Mouse (Mus musculus): ENCODE results near the gene Gm11596. TPM values are rescaled to one million over a fixed set of nuclear protein-coding genes. Genes with fewer than 3 reads are reported as not detected.
"Not testable (repeated sequence)": the region's sequence is repeated elsewhere in the genome, so short reads cannot be mapped to it uniquely, and the experiment has no call there.

Gene Gm11596
- polyA plus RNA-seq, 1 experiment from 2014 or later: not detected

DNA sequence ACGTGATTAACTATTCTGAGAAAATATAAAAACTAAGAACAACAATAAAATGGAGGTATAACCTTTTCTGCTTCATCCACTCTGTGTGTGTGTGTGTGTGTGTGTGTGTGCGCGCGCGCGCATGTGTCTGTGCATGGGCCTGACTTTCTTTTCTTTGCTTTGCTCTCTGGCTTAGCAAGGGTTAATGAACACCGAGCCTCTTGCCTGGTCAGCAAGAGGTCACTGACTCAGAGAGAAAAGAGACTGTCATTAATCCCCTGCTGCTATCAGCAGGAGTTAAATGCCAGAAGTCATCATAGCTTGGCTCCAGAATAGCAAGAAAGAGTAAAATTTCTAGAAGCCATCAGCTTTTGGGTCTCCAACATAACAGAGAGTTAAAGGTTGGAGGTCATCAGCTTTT is 14.9 kb downstream of the Gm11596 start:
- H3K4me3 ChIP-seq (ENCODE audit: low read length): no peak overlapping the region
- H3K27ac ChIP-seq (ENCODE audit: low read depth, low read length): no peak overlapping the region
- no peaks in the 10 kb centered on the region for H3K36me3 ChIP-seq (ENCODE audit: control insufficient read depth, insufficient read depth, low read length)
- H3K4me1 ChIP-seq (ENCODE audit: control insufficient read depth, insufficient read depth, low read depth, low read length): no peaks in the 10 kb centered on the region; the same call in 1 of the 2 replicates
- H3K27me3 ChIP-seq (replicated peaks; ENCODE audit: control insufficient read depth, insufficient read depth, low read length): no peaks in the 10 kb centered on the region
- no peak for ATAC-seq
- no peak overlapping the region for H3K4me2 ChIP-seq (ENCODE audit: low read length)
- H3K9ac ChIP-seq (ENCODE audit: low read depth, low read length): no peak overlapping the region
- 42% methylated on average over 7 of the region's 7 CpGs for WGBS
- H3K9me3 ChIP-seq (ENCODE audit: control insufficient read depth, low read length): no peaks in the 10 kb centered on the region

GRCm38 (mm10) chr11:99772813-99773212 is 20.5 kb downstream of the Gm11596 start, which contains the start of gene Gm11595:
TSS of gene Gm11595 (minus strand) at chr11:99772913.
- not testable (repeated sequence) for H3K27me3 ChIP-seq (replicated peaks; ENCODE audit: control insufficient read depth, insufficient read depth, low read length); H3K27ac ChIP-seq (ENCODE audit: low read depth, low read length); ATAC-seq

GRCm38 (mm10) chr11:99768410-99768809 is 24.9 kb downstream of the Gm11596 start:
- Histone ChIP-seq H3K27me3 (replicated peaks; ENCODE audit: control insufficient read depth, insufficient read depth, low read length) (no peaks in the 10 kb centered on the region), H3K4me1 (ENCODE audit: control insufficient read depth, insufficient read depth, low read depth, low read length) (no peaks in the 10 kb centered on the region), H3K27ac (ENCODE audit: low read depth, low read length) (no peak overlapping the region), H3K36me3 (ENCODE audit: control insufficient read depth, insufficient read depth, low read length) (no peaks in the 10 kb centered on the region), H3K9me3 (ENCODE audit: control insufficient read depth, low read length) (no peaks in the 10 kb centered on the region), H3K9ac (ENCODE audit: low read depth, low read length) (no peak overlapping the region), H3K4me2 (ENCODE audit: low read length) (no peak overlapping the region), H3K4me3 (ENCODE audit: low read length) (no peak overlapping the region)
- 78% methylated on average over 2 of the region's 2 CpGs for WGBS
- no peak for ATAC-seq

More at GRCm38 (mm10) chr11:99772813-99773212, 20.5 kb downstream of the Gm11596 start, which contains the start of gene Gm11595:
- H3K9me3 ChIP-seq (ENCODE audit: control insufficient read depth, low read length); H3K36me3 ChIP-seq (ENCODE audit: control insufficient read depth, insufficient read depth, low read length); H3K4me2 ChIP-seq (ENCODE audit: low read length); H3K4me3 ChIP-seq (ENCODE audit: low read length); H3K4me1 ChIP-seq (ENCODE audit: control insufficient read depth, insufficient read depth, low read depth, low read length); H3K9ac ChIP-seq (ENCODE audit: low read depth, low read length): not testable (repeated sequence)

- 100% methylated on average over 1 of the region's 1 CpGs for WGBS
Observed at GRCm38 (mm10) chr11:99758877-99759276, 34.4 kb downstream of the Gm11596 start.

DNA sequence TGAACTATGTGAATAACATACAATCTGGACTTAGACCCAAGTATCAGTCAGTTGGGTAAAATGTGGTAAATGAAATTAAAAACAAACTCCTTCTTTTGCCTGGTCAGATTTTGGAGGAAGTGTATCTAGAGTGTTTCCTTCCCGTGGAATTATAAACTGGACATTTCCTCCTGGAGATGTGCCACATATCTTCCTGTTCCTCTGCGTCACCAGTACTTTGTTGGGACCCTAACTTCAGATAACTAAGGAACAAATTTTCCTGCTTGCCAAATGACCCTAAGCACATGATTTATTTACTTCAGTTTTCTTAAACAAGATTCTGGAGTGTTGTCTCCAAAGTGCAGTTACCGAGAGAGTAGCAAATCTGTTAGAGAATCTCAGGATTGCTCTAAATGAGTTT is 49.3 kb downstream of the Gm11596 start:
- Histone ChIP-seq H3K9ac (ENCODE audit: low read depth, low read length) (no peak overlapping the region), H3K4me1 (ENCODE audit: control insufficient read depth, insufficient read depth, low read depth, low read length) (no peaks in the 10 kb centered on the region), H3K36me3 (ENCODE audit: control insufficient read depth, insufficient read depth, low read length) (no peaks in the 10 kb centered on the region), H3K4me3 (ENCODE audit: low read length) (no peak overlapping the region), H3K4me2 (ENCODE audit: low read length) (no peak overlapping the region), H3K9me3 (ENCODE audit: control insufficient read depth, low read length) (no peaks in the 10 kb centered on the region), H3K27ac (ENCODE audit: low read depth, low read length) (no peak overlapping the region), H3K27me3 (replicated peaks; ENCODE audit: control insufficient read depth, insufficient read depth, low read length) (no peaks in the 10 kb centered on the region)
- no peak for ATAC-seq
- 97% methylated on average over 3 of the region's 3 CpGs for WGBS

More at GRCm38 (mm10) chr11:99758877-99759276, 34.4 kb downstream of the Gm11596 start:
- Histone ChIP-seq H3K9me3 (ENCODE audit: control insufficient read depth, low read length) (no peaks in the 10 kb centered on the region), H3K4me2 (ENCODE audit: low read length) (no peak overlapping the region), H3K9ac (ENCODE audit: low read depth, low read length) (no peak overlapping the region), H3K4me1 (ENCODE audit: control insufficient read depth, insufficient read depth, low read depth, low read length) (no peaks in the 10 kb centered on the region), H3K27ac (ENCODE audit: low read depth, low read length) (no peak overlapping the region), H3K27me3 (replicated peaks; ENCODE audit: control insufficient read depth, insufficient read depth, low read length) (no peaks in the 10 kb centered on the region), H3K36me3 (ENCODE audit: control insufficient read depth, insufficient read depth, low read length) (no peaks in the 10 kb centered on the region), H3K4me3 (ENCODE audit: low read length) (no peak overlapping the region)
- ATAC-seq: no peak

Other genes with a start within 250 kb of the Gm11596 start
- gene Krtap3-3, start 242.6 kb downstream of the Gm11596 start, polyA plus RNA-seq (2015; fragmentation: Nextera tagmentation; extraction: Ambion mirVana): not detected in 2 replicates
- gene Krtap3-2, start 236.6 kb downstream of the Gm11596 start, polyA plus RNA-seq (2015; fragmentation: Nextera tagmentation; extraction: Ambion mirVana): not detected in 2 replicates
- gene Gm11939, start 234.0 kb downstream of the Gm11596 start, polyA plus RNA-seq (2015; fragmentation: Nextera tagmentation; extraction: Ambion mirVana): not detected in 2 replicates
- gene Krtap3-1, start 226.8 kb downstream of the Gm11596 start, polyA plus RNA-seq (2015; fragmentation: Nextera tagmentation; extraction: Ambion mirVana): not detected in 2 replicates
- gene Krtap1-5, start 212.5 kb downstream of the Gm11596 start, polyA plus RNA-seq (2015; fragmentation: Nextera tagmentation; extraction: Ambion mirVana): not detected in 2 replicates
- not detected in 2 replicates for gene Krtap1-4, start 209.8 kb downstream of the Gm11596 start, polyA plus RNA-seq (2015; fragmentation: Nextera tagmentation; extraction: Ambion mirVana)
- not detected in 2 replicates for gene Krtap1-3, start 202.1 kb downstream of the Gm11596 start, polyA plus RNA-seq (2015; fragmentation: Nextera tagmentation; extraction: Ambion mirVana)
- not detected in 2 replicates for gene Krtap9-3, start 195.4 kb downstream of the Gm11596 start, polyA plus RNA-seq (2015; fragmentation: Nextera tagmentation; extraction: Ambion mirVana)
- not detected in 2 replicates for gene Gm11938, start 190.2 kb downstream of the Gm11596 start, polyA plus RNA-seq (2015; fragmentation: Nextera tagmentation; extraction: Ambion mirVana)
- not detected in 2 replicates for gene Gm11937, start 183.3 kb downstream of the Gm11596 start, polyA plus RNA-seq (2015; fragmentation: Nextera tagmentation; extraction: Ambion mirVana)
- not detected in 2 replicates for gene Krtap2-4, start 178.6 kb downstream of the Gm11596 start, polyA plus RNA-seq (2015; fragmentation: Nextera tagmentation; extraction: Ambion mirVana)
- not detected in 2 replicates for gene Gm11562, start 173.0 kb downstream of the Gm11596 start, polyA plus RNA-seq (2015; fragmentation: Nextera tagmentation; extraction: Ambion mirVana)
- not detected in 2 replicates for gene Krtap4-1, start 165.2 kb downstream of the Gm11596 start, polyA plus RNA-seq (2015; fragmentation: Nextera tagmentation; extraction: Ambion mirVana)
- not detected in 2 replicates for gene Krtap4-2, start 158.4 kb downstream of the Gm11596 start, polyA plus RNA-seq (2015; fragmentation: Nextera tagmentation; extraction: Ambion mirVana)
- not detected in 2 replicates for gene Krtap4-7, start 149.4 kb downstream of the Gm11596 start, polyA plus RNA-seq (2015; fragmentation: Nextera tagmentation; extraction: Ambion mirVana)
- not detected in 2 replicates for gene Gm11555, start 143.2 kb downstream of the Gm11596 start, polyA plus RNA-seq (2015; fragmentation: Nextera tagmentation; extraction: Ambion mirVana)
- gene Gm11563, start 134.5 kb downstream of the Gm11596 start, polyA plus RNA-seq (2015; fragmentation: Nextera tagmentation; extraction: Ambion mirVana): not detected in 2 replicates
- not detected in 2 replicates for gene Krtap4-6, start 127.5 kb downstream of the Gm11596 start, polyA plus RNA-seq (2015; fragmentation: Nextera tagmentation; extraction: Ambion mirVana)
- gene Gm14190, start 102.7 kb downstream of the Gm11596 start, polyA plus RNA-seq (2015; fragmentation: Nextera tagmentation; extraction: Ambion mirVana): not detected in 2 replicates
- gene Gm14180, start 59.2 kb downstream of the Gm11596 start, polyA plus RNA-seq (2015; fragmentation: Nextera tagmentation; extraction: Ambion mirVana): not detected in 2 replicates
- not detected in 2 replicates for gene Gm11595, start 20.6 kb downstream of the Gm11596 start, polyA plus RNA-seq (2015; fragmentation: Nextera tagmentation; extraction: Ambion mirVana)
- not detected in 2 replicates for gene Krtap4-8, start 12.8 kb downstream of the Gm11596 start, polyA plus RNA-seq (2015; fragmentation: Nextera tagmentation; extraction: Ambion mirVana)
- not detected in 2 replicates for gene Krtap4-9, start 8.3 kb downstream of the Gm11596 start, polyA plus RNA-seq (2015; fragmentation: Nextera tagmentation; extraction: Ambion mirVana)
- not detected in 2 replicates for gene Gm11569, start 5.5 kb upstream of the Gm11596 start, polyA plus RNA-seq (2015; fragmentation: Nextera tagmentation; extraction: Ambion mirVana)
- gene Gm11554, start 11.0 kb upstream of the Gm11596 start, polyA plus RNA-seq (2015; fragmentation: Nextera tagmentation; extraction: Ambion mirVana): not detected in 2 replicates
- gene Krtap4-13, start 16.4 kb upstream of the Gm11596 start, polyA plus RNA-seq (2015; fragmentation: Nextera tagmentation; extraction: Ambion mirVana): not detected in 2 replicates
- not detected in 2 replicates for gene Gm11564, start 22.2 kb upstream of the Gm11596 start, polyA plus RNA-seq (2015; fragmentation: Nextera tagmentation; extraction: Ambion mirVana)
- gene 2300003K06Rik, start 44.6 kb upstream of the Gm11596 start, polyA plus RNA-seq (2015; fragmentation: Nextera tagmentation; extraction: Ambion mirVana): not detected in 2 replicates
- gene Krtap4-16, start 58.1 kb upstream of the Gm11596 start, polyA plus RNA-seq (2015; fragmentation: Nextera tagmentation; extraction: Ambion mirVana): not detected in 2 replicates
- gene Gm11568, start 64.5 kb upstream of the Gm11596 start, polyA plus RNA-seq (2015; fragmentation: Nextera tagmentation; extraction: Ambion mirVana): not detected in 2 replicates
- not detected in 2 replicates for gene Gm11559, start 71.0 kb upstream of the Gm11596 start, polyA plus RNA-seq (2015; fragmentation: Nextera tagmentation; extraction: Ambion mirVana)
- not detected in 2 replicates for gene Krtap9-1, start 79.9 kb upstream of the Gm11596 start, polyA plus RNA-seq (2015; fragmentation: Nextera tagmentation; extraction: Ambion mirVana)
- not detected in 2 replicates for gene Gm11567, start 85.7 kb upstream of the Gm11596 start, polyA plus RNA-seq (2015; fragmentation: Nextera tagmentation; extraction: Ambion mirVana)
- not detected in 2 replicates for gene Krtap31-1, start 114.5 kb upstream of the Gm11596 start, polyA plus RNA-seq (2015; fragmentation: Nextera tagmentation; extraction: Ambion mirVana)
- gene Gm11565, start 121.3 kb upstream of the Gm11596 start, polyA plus RNA-seq (2015; fragmentation: Nextera tagmentation; extraction: Ambion mirVana): not detected in 2 replicates
- gene Krtap31-2, start 142.8 kb upstream of the Gm11596 start, polyA plus RNA-seq (2015; fragmentation: Nextera tagmentation; extraction: Ambion mirVana): not detected in 2 replicates
- gene Krtap9-5, start 155.0 kb upstream of the Gm11596 start, polyA plus RNA-seq (2015; fragmentation: Nextera tagmentation; extraction: Ambion mirVana): not detected in 2 replicates
- gene Krtap29-1, start 185.6 kb upstream of the Gm11596 start, polyA plus RNA-seq (2015; fragmentation: Nextera tagmentation; extraction: Ambion mirVana): not detected in 2 replicates
- 0.15 TPM in 1 of 2 replicates, not detected in the other for gene Krtap16-1, start 193.1 kb upstream of the Gm11596 start, polyA plus RNA-seq (2015; fragmentation: Nextera tagmentation; extraction: Ambion mirVana)
- 1.1 and 1.7 TPM in 2 replicates for gene Krtap17-1, start 200.5 kb upstream of the Gm11596 start, polyA plus RNA-seq (2015; fragmentation: Nextera tagmentation; extraction: Ambion mirVana)
- not detected in 2 replicates for gene Krt33a, start 222.7 kb upstream of the Gm11596 start, polyA plus RNA-seq (2015; fragmentation: Nextera tagmentation; extraction: Ambion mirVana)
- 0.12 and 0.13 TPM in 2 replicates for gene Krt33b, start 236.4 kb upstream of the Gm11596 start, polyA plus RNA-seq (2015; fragmentation: Nextera tagmentation; extraction: Ambion mirVana)
- gene Krt34, start 248.1 kb upstream of the Gm11596 start, polyA plus RNA-seq (2015; fragmentation: Nextera tagmentation; extraction: Ambion mirVana): not detected in 2 replicates